ENCODE assay signal across 7 mouse cellular contexts in genomic region chr16:89991701-89992152, GRCm38 (mm10).
DNase-seq lines count a peak whose midpoint lies in the region; ATAC-seq and TF ChIP-seq lines count a peak whose summit lies in the region.

No protein-coding gene starts in this region.

- peak; percentile 81 for ATAC-seq in limb, embryonic 15.5 days (ENCODE audit: insufficient number of reproducible peaks, low FRiP score, low TSS enrichment, low read depth)
- no peak for ATAC-seq in midbrain, embryonic 13.5 days

- no peaks in the 10 kb centered on the region for H3K27me3 ChIP-seq in heart, adult 2 months (ENCODE audit: control insufficient read depth, insufficient read depth, low read length)
- no peaks in the 10 kb centered on the region for H3K27me3 ChIP-seq in limb, embryonic 15.5 days
- no peaks in the 10 kb centered on the region for H3K27me3 ChIP-seq in midbrain, embryonic 13.5 days

- H3K4me2 ChIP-seq in limb, embryonic 15.5 days: no peak overlapping the region
- no peak overlapping the region for H3K4me2 ChIP-seq in midbrain, embryonic 13.5 days (replicated peaks)

- no peaks in the 10 kb centered on the region for H3K79me2 ChIP-seq in heart, adult 2 months (replicated peaks; ENCODE audit: control insufficient read depth, insufficient read depth, low read length)

- H3K4me1 ChIP-seq in heart, adult 2 months (ENCODE audit: control insufficient read depth, insufficient read depth, low read length): peaks cover 2% of the 10 kb centered on the region
- peaks cover 38% of the 10 kb centered on the region for H3K4me1 ChIP-seq in limb, embryonic 15.5 days
- H3K4me1 ChIP-seq in midbrain, embryonic 13.5 days (replicated peaks): peaks cover 4% of the 10 kb centered on the region

- peak; percentile 40 for DNase-seq in urinary bladder, postnatal 25 days (ENCODE audit: low spot score)
- no peak for DNase-seq in urinary bladder, adult 2 months (ENCODE audit: low spot score)
- DNase-seq in heart, adult 2 months: peak; percentile 73 to 80
- DNase-seq in left cerebral cortex, adult 18-20 months (ENCODE audit: low spot score in 2 of 2): no peak
- DNase-seq in retina, embryonic 14.5 days (ENCODE audit: low spot score): no peak

- H3K4me3 ChIP-seq in heart, adult 2 months: no peak overlapping the region
- no peak overlapping the region for H3K4me3 ChIP-seq in limb, embryonic 15.5 days
- no peak overlapping the region for H3K4me3 ChIP-seq in midbrain, embryonic 13.5 days (replicated peaks)

- TF ChIP-seq CTCF in heart, adult 2 months (IDR thresholded peaks at IDR 0.05): peak; percentile 15; the same call in 1 of the 2 replicates

- H3K9ac ChIP-seq in heart, adult 2 months (ENCODE audit: low read depth, low read length): no peak overlapping the region
- no peak overlapping the region for H3K9ac ChIP-seq in limb, embryonic 15.5 days
- H3K9ac ChIP-seq in midbrain, embryonic 13.5 days (replicated peaks): no peak overlapping the region

- 0 out of 2 replicates have a peak, but pooled peaks have one; percentile 44 for TF ChIP-seq EP300 in heart, adult 2 months (IDR thresholded peaks at IDR 0.05; ENCODE audit: insufficient read depth, low read depth, low read length)

- H3K9me3 ChIP-seq in limb, embryonic 15.5 days: no peaks in the 10 kb centered on the region
- 0 out of 2 replicates have a peak, but pooled peaks cover 3% of the 10 kb centered on the region for H3K9me3 ChIP-seq in midbrain, embryonic 13.5 days

- intact Hi-C loops in heart, adult 2 months (cut with DNase I): no loop called here

- TF ChIP-seq POLR2A in heart, adult 2 months (IDR thresholded peaks at IDR 0.05; ENCODE audit: insufficient read depth, low read depth, low read length): no peak

- 40% methylated on average over 12 of the region's 12 CpGs for WGBS in heart, adult 2 months
- WGBS in limb, embryonic 15.5 days: 30% methylated on average over 12 of the region's 12 CpGs
- 84% methylated on average over 12 of the region's 12 CpGs for WGBS in midbrain, embryonic 13.5 days

- no peaks in the 10 kb centered on the region for H3K36me3 ChIP-seq in heart, adult 2 months (ENCODE audit: control insufficient read depth, insufficient read depth, low read length)
- peaks cover 6% of the 10 kb centered on the region; the same call in 1 of the 2 replicates for H3K36me3 ChIP-seq in limb, embryonic 15.5 days
- peaks cover 8% of the 10 kb centered on the region for H3K36me3 ChIP-seq in midbrain, embryonic 13.5 days

- H3K27ac ChIP-seq in heart, adult 2 months: peak overlapping the region; percentile 49
- peak overlapping the region; percentile 58 for H3K27ac ChIP-seq in limb, embryonic 15.5 days
- no peak overlapping the region for H3K27ac ChIP-seq in midbrain, embryonic 13.5 days

Comparison
In these comparisons a context has a peak if more than half of its experiments do, and no peak if none do; other contexts are left out.
1. DNase-seq: peak in urinary bladder, postnatal 25 days (single experiment) and heart, adult 2 months (2 of 2); none in urinary bladder, adult 2 months (single experiment), left cerebral cortex, adult 18-20 months (0 of 2) and retina, embryonic 14.5 days (single experiment).